Mouse (Mus musculus) G1E-ER4 (cell line): Measurements from ENCODE around the gene Acot5. TPM values are rescaled to one million over a fixed set of nuclear protein-coding genes. Genes with fewer than 3 reads are reported as not detected.
"Not testable (repeated sequence)": the region's sequence is repeated elsewhere in the genome, so short reads cannot be mapped to it uniquely, and the experiment has no call there.

Source experiments
- GATA1 ChIP-seq: IDR thresholded peaks from one replicate; pipeline ENCODE4 v1.8.0; 2012; ENCODE audit warnings: low read length, inconsistent platforms
- polyA plus RNA-seq: library from polyadenylated mRNA; stranded (reverse); fragments of >175 nt; gene quantifications from 2 replicates; pipeline ENCODE4 v1.2.3, GENCODE M21; 2012

Acot5 gene
- polyA plus RNA-seq, 1 experiment, result not detected

DNA sequence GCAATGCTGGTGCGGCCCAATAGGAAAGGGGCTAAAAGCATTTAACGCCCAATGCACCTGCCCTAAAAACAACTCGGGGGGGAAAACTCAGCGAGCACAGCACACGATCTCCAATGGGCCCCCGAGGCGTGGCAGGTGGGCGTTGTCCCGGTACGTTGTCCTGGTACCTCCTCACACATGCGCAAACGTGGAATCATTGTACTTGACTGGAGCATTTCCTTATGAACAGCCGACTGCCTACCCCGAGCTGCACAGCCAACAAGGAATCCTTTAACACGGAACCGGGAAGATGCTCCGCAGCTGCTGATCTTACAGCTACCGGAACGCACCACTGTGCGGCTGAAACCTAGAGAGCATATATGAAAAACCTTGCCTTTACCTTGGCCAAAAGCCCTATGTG is 6.8 kb upstream of the Acot5 start:
- no peak for TF ChIP-seq GATA1

DNA sequence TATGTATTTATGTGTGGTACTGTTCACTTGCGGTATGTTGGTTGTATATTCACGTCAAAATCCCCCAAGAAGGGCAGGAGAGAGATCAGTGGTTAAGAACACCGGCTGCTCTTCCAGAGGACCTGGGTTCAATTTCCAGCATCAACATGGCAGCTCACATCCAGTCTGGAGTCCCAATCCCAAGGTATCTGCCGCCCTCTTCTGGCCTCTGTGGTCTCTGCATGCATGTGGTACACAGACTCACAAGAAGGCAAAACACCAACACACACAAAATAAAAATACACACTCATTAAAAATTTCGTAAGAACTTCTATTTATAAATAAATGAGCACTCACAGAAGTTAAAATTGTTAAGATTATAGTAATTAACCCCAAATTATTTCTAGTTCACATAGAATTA is 5.9 kb upstream of the Acot5 start:
- TF ChIP-seq GATA1, result no peak

DNA sequence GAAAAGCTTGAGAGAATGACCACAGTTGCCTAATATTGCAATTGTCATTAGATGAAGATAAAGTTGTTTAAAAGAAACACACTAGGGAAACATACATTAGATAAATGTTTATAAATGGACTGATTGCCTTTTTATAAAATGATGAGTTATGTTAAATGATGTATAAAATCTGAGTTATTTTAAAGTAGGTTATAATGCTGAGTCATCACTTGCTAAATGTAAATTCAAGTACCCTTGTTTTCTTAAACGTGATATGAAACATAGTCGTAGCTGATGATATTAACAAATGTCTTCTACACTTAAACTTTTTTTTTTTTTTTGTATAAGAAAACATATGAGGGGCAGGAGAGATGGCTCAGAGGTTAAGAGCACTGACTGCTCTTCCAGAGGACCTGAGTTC is 5.3 kb upstream of the Acot5 start:
- TF ChIP-seq GATA1, result no peak

DNA sequence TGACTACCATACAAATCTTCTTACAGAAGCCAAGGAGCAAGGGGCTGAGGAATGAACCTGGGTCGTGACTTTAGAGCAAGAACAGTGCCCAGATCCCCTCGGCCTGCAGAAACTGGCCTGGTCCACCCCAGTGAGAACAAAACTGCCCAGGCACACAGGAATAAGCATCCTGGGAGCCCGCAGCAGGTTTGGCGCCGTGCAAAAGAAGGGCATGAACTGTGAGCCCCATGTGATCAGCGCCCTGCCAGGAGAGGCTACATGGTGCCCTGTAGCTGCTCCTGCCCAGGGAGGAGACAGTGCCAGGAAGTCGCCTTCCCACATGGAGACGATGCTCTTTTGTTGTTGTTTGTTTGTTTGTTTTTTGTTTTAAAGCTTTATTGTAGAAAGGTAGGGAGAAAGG is 4.5 kb upstream of the Acot5 start:
- no peak for TF ChIP-seq GATA1

DNA sequence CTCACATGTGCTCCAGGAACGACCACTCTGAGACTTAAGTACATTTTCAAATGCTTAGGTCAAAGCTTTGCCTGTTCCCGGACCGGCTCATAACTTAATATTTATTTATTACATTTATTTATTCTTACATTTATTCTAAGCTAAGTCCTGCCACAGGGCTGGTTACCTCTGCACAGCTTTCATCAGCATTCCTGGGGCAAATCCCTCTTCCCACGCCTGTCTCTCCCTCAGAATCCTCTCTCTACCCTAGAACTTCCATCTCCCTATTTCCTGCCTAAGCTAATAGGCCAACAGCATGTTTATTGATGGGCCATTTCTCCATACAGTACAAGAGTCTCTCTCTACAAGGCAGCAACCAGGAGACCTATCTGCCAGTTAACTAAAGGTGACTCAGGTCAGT is 1.4 kb upstream of the Acot5 start:
- no peak for TF ChIP-seq GATA1

DNA sequence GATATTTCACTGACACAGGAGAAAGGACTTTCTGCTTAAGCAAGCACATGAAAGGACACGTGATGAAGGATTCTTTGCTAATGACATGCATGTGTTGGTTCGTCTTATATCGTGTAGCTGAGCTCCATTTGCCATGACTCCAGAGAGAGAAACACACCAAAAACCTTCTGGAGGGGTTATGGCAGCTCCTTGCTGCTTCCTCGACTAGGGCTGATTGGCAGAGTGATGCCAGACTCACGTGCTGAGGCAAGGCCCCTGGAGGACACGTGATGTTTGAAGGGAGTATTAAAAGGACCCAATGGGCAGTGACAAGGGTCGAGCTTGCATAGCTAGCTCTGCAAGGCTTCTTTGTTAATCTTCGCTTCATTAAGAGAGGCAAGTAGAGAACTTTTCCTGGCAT is 829 bp upstream of the Acot5 start:
- no peak for TF ChIP-seq GATA1

DNA sequence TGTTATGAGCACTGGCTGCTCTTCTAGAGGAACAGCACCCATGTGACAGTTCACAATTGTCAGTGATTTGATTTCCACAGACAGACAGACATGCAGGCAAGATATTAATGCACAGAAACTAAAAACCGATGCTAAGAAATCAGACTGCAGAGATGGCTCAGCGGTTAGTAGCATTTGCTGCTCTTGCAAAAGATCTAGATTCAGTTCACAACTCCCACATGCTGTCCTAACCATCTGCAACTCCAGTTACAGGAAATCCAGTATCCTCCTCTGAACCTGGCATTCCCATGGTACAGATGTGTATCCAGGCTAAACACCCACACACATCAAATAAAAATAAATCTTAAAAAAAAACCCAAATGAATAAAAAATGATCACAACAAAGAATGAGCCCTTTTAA is 2.6 kb downstream of the Acot5 start:
- TF ChIP-seq GATA1, result no peak

DNA sequence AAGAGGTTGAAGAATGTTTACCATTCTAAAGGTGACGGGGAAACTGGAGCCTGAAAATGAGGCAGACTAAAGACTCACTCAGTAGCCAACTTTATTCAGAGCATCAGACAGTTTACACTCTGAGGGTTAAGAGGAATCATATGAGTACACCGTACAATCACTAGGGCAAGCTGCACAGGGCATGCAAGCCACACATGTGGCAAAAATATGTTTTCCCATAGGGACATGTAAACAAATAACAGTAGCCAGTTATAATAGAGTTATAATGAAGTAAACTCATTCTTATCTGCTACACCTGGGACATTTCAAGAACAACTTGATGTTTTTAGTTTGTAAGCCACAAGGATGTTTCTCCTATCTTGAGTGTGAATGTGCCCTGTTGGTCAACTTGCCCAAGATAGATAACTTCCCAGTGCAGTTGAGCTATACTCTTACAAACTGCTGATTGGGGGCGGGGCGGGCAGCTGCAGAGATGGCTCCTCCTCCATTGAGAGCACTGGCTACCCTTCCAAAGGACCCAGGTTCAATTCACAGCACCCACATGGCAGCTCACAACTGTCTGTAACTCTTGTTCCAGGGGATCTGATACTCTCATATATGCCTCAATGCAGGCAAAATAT is 8.4 kb downstream of the Acot5 start:
- TF ChIP-seq GATA1, result no peak

DNA sequence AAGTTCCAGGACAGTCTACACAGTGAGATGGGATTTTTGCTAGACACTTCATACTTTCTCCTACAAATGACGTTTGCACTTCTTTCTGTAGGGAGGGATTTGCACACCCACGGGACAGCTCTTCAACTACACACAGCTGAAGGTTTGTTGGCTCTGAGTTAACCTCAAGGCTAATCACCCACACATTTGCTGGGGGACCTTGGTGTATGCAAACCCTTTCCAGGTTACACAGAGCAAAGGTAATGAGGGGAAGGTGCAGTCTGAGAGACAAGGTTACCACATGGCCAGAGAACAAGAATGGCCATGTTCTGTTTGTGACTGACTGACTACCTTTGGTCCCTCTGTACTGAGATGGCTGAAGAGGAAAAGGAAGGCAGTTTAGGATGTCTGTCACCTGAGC is 14.7 kb downstream of the Acot5 start:
- no peak for TF ChIP-seq GATA1

DNA sequence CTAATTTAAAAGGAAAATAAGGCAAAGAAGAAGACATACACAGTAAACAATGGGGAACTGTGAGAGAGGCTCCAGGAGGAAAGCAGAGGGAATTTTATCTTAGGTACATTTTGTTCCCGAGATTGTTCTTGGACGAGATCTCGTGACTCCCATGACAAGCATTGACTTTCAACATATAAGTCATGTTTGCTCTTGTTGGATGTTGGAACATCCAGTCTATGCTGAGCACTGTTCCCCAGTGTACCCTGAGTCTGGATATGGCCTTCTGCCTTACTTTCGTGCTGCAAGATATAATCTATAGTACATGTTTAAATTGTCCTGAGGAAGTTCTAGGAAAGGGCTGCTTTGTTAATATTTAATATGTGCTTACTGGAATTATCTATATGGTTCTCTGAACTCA is 15.5 kb downstream of the Acot5 start:
- TF ChIP-seq GATA1, result no peak

DNA sequence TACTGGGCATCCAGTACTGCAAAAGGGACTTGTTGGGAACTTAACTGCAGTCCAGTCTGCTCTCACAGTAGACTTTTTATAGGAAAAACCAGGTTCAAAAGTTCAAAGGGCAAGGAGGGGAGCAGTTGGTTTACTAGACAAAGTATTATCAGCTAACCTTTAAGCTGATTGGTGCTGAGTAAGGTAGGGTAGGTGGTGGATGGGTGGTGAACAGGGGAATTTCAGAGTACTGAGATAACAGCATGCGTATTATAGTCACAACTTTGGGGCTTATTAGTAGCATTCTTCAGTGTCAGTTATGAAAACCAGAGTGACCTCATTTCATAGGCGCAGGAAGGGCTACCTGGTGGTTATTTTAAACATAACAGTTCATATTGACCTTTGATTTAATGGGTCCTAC is 30.5 kb downstream of the Acot5 start:
- TF ChIP-seq GATA1, result no peak

DNA sequence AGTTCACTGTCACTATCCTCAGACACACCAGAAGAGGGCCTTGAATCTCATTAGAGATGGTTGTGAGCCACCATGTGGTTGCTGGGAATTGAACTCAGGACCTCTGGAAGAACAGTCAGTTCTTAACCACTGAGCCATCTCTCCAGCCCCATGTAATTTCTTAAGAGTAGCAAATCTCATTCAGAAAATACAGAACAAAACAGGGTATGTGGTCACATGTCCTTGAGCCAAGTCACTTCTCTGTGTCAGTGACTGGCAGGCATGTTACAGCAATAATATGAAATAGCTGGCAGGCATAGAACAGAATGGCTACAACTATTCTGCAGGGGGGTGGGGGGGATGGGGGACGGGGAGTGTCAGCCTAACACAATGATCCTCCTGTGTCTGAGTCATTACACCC is 30.9 kb downstream of the Acot5 start:
- no peak for TF ChIP-seq GATA1

DNA sequence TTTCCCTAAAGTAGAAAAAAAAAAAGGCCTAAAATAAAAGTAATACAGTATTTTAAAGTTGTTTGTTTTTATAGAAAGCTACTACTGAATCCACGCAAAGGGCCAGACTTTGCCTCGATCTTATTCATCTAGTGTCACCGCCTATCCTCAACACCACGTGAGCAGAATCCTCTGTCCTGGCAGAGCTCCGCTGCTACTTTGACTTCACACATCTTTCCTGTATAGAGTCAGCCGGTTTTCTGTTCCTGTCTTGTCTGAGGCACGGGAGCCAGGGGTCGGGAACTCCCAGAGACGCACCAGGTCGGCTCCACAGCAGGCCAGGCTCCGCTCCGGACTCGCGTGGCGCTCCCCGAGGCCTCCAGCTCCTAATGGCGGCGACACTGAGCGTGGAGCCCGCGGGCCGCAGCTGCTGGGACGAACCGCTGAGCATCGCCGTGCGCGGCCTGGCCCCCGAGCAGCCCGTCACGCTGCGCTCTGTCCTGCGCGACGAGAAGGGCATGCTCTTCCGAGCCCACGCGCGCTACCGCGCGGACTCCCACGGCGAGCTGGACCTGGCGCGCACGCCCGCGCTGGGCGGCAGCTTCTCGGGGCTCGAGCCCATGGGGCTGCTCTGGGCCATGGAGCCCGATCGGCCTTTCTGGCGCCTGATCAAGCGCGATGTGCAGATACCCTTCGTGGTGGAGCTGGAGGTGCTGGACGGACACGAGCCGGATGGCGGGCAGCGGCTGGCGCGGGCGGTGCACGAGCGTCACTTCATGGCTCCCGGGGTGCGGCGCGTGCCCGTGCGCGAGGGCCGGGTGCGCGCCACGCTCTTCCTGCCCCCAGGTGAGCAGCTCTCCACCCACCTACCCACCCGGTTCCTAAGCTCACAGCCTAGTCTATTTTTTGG is 31.7 kb downstream of the Acot5 start, which contains the start of gene Acot6:
Gene Acot6, plus strand, starts transcription at position 51 of the 889 bp plus-strand sequence.
- TF ChIP-seq GATA1, result not testable (repeated sequence)

DNA sequence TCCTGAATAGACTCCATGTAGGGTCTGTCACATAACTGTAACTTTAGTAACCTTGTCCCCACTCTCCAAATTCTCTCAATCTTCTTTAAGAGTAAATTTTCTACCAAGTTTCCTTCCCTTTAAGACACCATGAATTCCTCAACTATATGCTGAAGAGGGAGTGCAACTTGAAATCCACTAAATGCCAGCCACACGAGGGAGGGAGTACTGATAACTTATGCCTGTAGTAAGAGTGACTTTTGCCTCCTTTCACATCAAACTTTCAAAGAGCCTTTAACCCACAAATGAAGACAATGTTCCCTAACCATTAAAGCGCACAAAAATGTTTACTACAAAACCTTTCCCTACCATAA is 32.3 kb downstream of the Acot5 start:
- TF ChIP-seq GATA1, result no peak

DNA sequence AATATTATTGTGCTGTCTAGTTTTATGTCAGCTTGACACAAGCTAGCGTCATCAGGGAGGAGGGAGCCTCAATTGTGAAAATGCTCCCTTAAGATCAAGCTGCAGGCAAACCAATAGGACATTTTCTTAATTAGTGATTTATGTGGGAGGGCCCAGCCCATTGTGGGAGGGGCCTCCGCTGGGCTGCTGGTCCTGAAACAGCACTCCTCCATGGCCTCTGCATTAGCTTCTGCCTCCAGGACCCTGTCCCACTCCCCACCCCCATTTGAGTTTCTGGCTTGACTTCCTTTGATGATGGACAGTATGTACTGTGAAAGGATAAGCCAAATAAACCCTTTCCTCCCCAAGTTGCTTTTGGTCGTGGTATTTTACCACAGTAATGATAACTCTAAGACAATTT is 37.9 kb downstream of the Acot5 start:
- no peak for TF ChIP-seq GATA1

DNA sequence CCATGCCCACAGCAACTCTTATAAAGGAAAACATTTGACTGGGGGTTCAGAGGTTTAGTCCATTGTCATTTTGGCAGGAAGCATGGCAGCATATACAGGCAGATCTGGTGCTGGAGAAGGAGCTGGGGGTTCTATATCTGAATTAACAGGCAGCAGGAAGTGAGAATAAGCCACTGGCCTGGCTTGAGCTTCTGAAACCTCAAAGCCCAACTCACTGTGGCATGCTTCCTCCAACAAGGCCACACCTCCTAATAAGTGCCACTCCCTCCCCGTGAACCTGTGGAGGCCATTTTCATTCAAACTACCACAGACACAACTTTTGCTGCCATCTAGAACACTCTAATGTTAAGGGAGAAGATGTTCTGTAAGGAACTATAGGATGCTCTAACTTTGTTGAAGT is 38.6 kb downstream of the Acot5 start:
- TF ChIP-seq GATA1, result no peak

DNA sequence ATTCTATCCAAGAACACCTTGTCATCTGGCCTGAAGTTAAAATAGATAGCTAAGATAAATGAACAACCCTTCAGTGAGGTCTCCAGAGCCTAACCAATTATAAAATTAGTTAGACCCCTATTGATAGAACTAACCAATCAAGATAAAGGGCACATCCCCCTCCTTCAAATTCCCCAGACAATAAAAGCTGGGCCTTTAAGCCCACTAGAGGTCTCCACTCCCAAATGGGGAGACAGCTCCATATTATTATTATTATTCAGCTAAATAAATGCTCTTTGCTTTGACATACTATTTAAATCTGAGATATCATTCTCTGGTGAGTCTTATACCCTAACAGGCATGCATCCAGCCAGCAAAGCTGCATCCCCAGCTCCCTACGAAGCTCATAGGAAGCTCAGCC is 40.8 kb downstream of the Acot5 start:
- no peak for TF ChIP-seq GATA1
